Mouse (Mus musculus): ENCODE measurements around the gene Agt. TPM values are rescaled to one million over a fixed set of nuclear protein-coding genes. Genes with fewer than 3 reads are reported as not detected.

The Agt gene
- polyA plus RNA-seq, 1 experiment: 4.7 TPM

DNA sequence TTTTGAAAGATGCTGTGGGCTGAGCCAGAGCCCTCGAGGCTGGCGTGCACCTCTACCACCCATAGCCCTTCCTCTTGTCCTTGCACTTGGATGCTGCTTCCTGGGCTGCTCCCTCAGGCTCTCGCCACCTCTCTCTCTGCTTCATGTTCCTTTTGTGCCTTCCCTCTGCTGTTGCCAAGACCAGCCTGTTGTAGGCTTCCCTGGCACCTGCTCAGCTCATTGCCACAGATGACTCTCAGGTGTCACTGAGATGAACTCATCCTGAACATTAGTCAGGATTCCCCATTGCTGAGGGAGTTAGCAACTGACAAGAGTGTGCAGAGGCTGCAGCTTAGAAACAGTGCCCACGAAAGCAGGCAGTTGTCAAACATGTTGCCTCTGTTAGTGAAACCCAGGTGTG, 27.5 kb downstream of the Agt start:
- WGBS: 95% methylated on average over 4 of the region's 4 CpGs
- DNase-seq: no peak
- TF ChIP-seq CTCF (IDR thresholded peaks at IDR 0.05; ENCODE audit: insufficient read depth, low read length): no peak
- TF ChIP-seq POLR2A (IDR thresholded peaks at IDR 0.05; ENCODE audit: borderline replicate concordance, extremely low read depth, low read depth, low read length): no peak
- Histone ChIP-seq H3K4me1 (ENCODE audit: control insufficient read depth, insufficient read depth, low read length) (no peaks in the 10 kb centered on the region), H3K4me3 (replicated peaks; ENCODE audit: extremely low read depth, low read depth, low read length) (no peak overlapping the region)

- Histone ChIP-seq H3K4me1 (ENCODE audit: control insufficient read depth, insufficient read depth, low read length) (no peaks in the 10 kb centered on the region), H3K4me3 (replicated peaks; ENCODE audit: extremely low read depth, low read depth, low read length) (no peak overlapping the region)
- no peak for DNase-seq
- TF ChIP-seq CTCF (IDR thresholded peaks at IDR 0.05; ENCODE audit: insufficient read depth, low read length) (no peak), POLR2A (IDR thresholded peaks at IDR 0.05; ENCODE audit: borderline replicate concordance, extremely low read depth, low read depth, low read length) (no peak)
- WGBS: 79% methylated on average over 12 of the region's 12 CpGs
These were observed 28.6 kb downstream of the Agt start for GRCm38 (mm10) chr8:124540906-124541305.

DNA sequence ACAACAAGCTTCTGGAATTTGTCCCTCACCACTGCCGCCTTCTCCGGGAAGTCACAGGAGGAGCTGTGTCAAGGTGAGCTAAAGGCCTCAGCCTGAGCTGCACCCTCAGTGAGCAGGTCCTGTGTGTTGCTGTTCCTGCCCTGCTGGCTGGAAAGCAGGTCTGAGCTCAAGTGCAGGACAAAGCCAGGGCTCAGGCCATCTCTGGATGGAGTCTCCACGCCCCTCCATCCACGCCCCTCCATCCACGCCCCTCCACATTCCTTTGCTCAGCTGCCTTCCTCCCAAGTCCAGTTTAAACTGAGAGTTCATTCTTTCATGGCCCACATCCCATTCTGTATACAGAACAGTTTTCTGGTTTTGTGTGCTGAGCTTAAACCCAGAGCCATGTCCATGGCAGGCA, 34.1 kb downstream of the Agt start:
- WGBS: 92% methylated on average over 5 of the region's 5 CpGs
- no peak for TF ChIP-seq POLR2A (IDR thresholded peaks at IDR 0.05; ENCODE audit: borderline replicate concordance, extremely low read depth, low read depth, low read length)
- TF ChIP-seq CTCF (IDR thresholded peaks at IDR 0.05; ENCODE audit: insufficient read depth, low read length): no peak
- H3K4me3 ChIP-seq (replicated peaks; ENCODE audit: extremely low read depth, low read depth, low read length): no peak overlapping the region
- no peaks in the 10 kb centered on the region for H3K4me1 ChIP-seq (ENCODE audit: control insufficient read depth, insufficient read depth, low read length)
- DNase-seq: no peak

- 92% methylated on average over 3 of the region's 3 CpGs for WGBS
- no peak overlapping the region for H3K4me3 ChIP-seq (replicated peaks; ENCODE audit: extremely low read depth, low read depth, low read length)
- H3K4me1 ChIP-seq (ENCODE audit: control insufficient read depth, insufficient read depth, low read length): no peaks in the 10 kb centered on the region
- TF ChIP-seq POLR2A (IDR thresholded peaks at IDR 0.05; ENCODE audit: borderline replicate concordance, extremely low read depth, low read depth, low read length) (no peak), CTCF (IDR thresholded peaks at IDR 0.05; ENCODE audit: insufficient read depth, low read length) (no peak)
- no peak for DNase-seq
These were observed 36.9 kb downstream of the Agt start for GRCm38 (mm10) chr8:124532626-124533025.

DNA sequence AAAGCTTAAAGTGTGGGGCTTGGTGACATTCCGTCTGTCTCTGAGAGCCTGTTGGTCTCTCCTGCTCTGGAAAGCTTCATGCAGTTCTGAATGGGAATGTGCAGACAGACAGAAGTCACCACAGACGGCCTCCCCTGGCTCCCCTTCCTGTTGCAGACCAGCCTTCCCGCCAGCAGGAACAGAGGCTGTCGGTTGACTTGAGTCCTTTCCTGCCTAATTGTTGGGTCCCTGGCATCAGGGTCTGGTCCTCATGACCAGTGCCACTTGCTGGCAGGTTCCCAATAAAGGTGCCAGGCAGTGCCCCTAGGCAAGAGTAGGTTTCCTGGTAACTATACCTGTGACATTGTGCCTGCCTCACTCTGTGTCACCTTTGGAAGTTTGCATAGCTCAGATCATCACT, 38.5 kb downstream of the Agt start:
- TF ChIP-seq POLR2A (IDR thresholded peaks at IDR 0.05; ENCODE audit: borderline replicate concordance, extremely low read depth, low read depth, low read length) (no peak), CTCF (IDR thresholded peaks at IDR 0.05; ENCODE audit: insufficient read depth, low read length) (no peak)
- DNase-seq: no peak
- WGBS: 83% methylated on average over 4 of the region's 4 CpGs

GRCm38 (mm10) chr8:124530556-124530955, 39.0 kb downstream of the Agt start:
- DNase-seq: no peak
- H3K4me3 ChIP-seq (replicated peaks; ENCODE audit: extremely low read depth, low read depth, low read length): no peak overlapping the region
- TF ChIP-seq POLR2A (IDR thresholded peaks at IDR 0.05; ENCODE audit: borderline replicate concordance, extremely low read depth, low read depth, low read length): no peak
- no peak for TF ChIP-seq CTCF (IDR thresholded peaks at IDR 0.05; ENCODE audit: insufficient read depth, low read length)
- WGBS: 87% methylated on average over 7 of the region's 7 CpGs
- no peaks in the 10 kb centered on the region for H3K4me1 ChIP-seq (ENCODE audit: control insufficient read depth, insufficient read depth, low read length)

More for the DNA sequence above, 38.5 kb downstream of the Agt start:
- H3K4me3 ChIP-seq (replicated peaks; ENCODE audit: extremely low read depth, low read depth, low read length): no peak overlapping the region
- H3K4me1 ChIP-seq (ENCODE audit: control insufficient read depth, insufficient read depth, low read length): no peaks in the 10 kb centered on the region

GRCm38 (mm10) chr8:124530076-124530475, 39.4 kb downstream of the Agt start:
- H3K4me3 ChIP-seq (replicated peaks; ENCODE audit: extremely low read depth, low read depth, low read length): no peak overlapping the region
- TF ChIP-seq POLR2A (IDR thresholded peaks at IDR 0.05; ENCODE audit: borderline replicate concordance, extremely low read depth, low read depth, low read length) (no peak), CTCF (IDR thresholded peaks at IDR 0.05; ENCODE audit: insufficient read depth, low read length) (no peak)
- WGBS: 84% methylated on average over 14 of the region's 14 CpGs
- H3K4me1 ChIP-seq (ENCODE audit: control insufficient read depth, insufficient read depth, low read length): no peaks in the 10 kb centered on the region
- no peak for DNase-seq

GRCm38 (mm10) chr8:124526261-124526660, 43.2 kb downstream of the Agt start:
- Histone ChIP-seq H3K4me3 (replicated peaks; ENCODE audit: extremely low read depth, low read depth, low read length) (no peak overlapping the region), H3K4me1 (ENCODE audit: control insufficient read depth, insufficient read depth, low read length) (peaks cover 4% of the 10 kb centered on the region; the same call in 1 of the 2 replicates)
- 88% methylated on average over 11 of the region's 11 CpGs for WGBS
- TF ChIP-seq CTCF (IDR thresholded peaks at IDR 0.05; ENCODE audit: insufficient read depth, low read length): no peak
- TF ChIP-seq POLR2A (IDR thresholded peaks at IDR 0.05; ENCODE audit: borderline replicate concordance, extremely low read depth, low read depth, low read length): no peak
- no peak for DNase-seq

GRCm38 (mm10) chr8:124521946-124522345, 47.6 kb downstream of the Agt start:
- 94% methylated on average over 6 of the region's 6 CpGs for WGBS
- DNase-seq: no peak
- no peak overlapping the region for H3K4me3 ChIP-seq (replicated peaks; ENCODE audit: extremely low read depth, low read depth, low read length)
- H3K4me1 ChIP-seq (ENCODE audit: control insufficient read depth, insufficient read depth, low read length): peaks cover 4% of the 10 kb centered on the region; the same call in 1 of the 2 replicates
- TF ChIP-seq POLR2A (IDR thresholded peaks at IDR 0.05; ENCODE audit: borderline replicate concordance, extremely low read depth, low read depth, low read length) (no peak), CTCF (IDR thresholded peaks at IDR 0.05; ENCODE audit: insufficient read depth, low read length) (no peak)

DNA sequence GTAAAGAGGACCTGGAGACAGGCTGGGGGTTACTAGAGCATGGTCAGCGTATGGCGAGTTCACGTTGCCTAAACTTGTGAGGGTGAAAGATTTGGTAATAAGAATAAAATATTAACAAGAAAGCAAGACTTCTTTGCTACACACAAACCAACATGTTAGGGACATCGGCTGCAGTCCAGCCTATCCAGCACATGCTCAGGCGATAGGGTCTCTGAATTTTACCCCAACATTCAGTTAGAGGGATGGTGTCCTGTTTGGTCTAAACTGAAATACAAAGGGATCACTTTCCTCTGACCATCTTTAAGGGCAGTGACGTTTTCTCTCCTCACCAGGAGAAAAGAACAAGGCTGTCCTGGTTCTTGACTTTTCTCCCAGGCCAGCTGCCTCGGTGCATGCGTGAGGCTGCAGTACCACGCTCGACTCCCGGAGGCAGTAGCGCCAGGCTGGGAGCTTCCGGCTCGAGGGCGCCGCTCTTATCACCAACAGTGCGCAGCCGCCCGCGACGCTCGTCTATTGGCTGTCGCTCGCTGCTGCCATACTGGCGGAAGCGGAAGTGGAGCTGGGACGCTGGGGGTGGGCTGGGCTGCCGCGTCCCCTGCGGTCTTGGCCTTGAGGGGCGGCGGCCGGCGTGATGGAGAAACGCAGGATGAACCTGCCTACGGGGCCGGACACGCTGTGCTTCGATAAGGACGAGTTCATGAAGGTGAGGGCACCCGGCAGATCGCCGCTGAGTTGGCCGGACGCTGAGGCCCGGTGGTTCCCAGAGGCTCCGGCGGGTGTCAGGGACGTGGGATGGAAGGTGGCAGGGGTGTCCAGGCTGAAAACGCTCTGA, 49.0 kb downstream of the Agt start, which contains the start of gene Cog2:
TSS of gene Cog2 (plus strand) at position 519 of the 832 bp plus-strand sequence.
- Histone ChIP-seq H3K4me1 (ENCODE audit: control insufficient read depth, insufficient read depth, low read length) (peaks cover 4% of the 10 kb centered on the region; the same call in 1 of the 2 replicates), H3K4me3 (replicated peaks; ENCODE audit: extremely low read depth, low read depth, low read length) (peak within 1 kb of the TSS; percentile 93)
- peak; percentile 86 for DNase-seq
- 10% methylated on average over 50 of the region's 50 CpGs for WGBS
- TF ChIP-seq CTCF (IDR thresholded peaks at IDR 0.05; ENCODE audit: insufficient read depth, low read length) (peak; percentile 68), POLR2A (IDR thresholded peaks at IDR 0.05; ENCODE audit: borderline replicate concordance, extremely low read depth, low read depth, low read length) (peak; percentile 79)
